Mouse (Mus musculus): ENCODE measurements around the gene Prl3d3. TPM values are rescaled to one million over a fixed set of nuclear protein-coding genes. Genes with fewer than 3 reads are reported as not detected.
"Not testable (repeated sequence)": the region's sequence is repeated elsewhere in the genome, so short reads cannot be mapped to it uniquely, and the experiment has no call there.

Gene Prl3d3
- total RNA-seq (2021), result not detected
- long read RNA-seq, experiment 1, result 0 reads
- long read RNA-seq, experiment 2, result 0 reads

DNA sequence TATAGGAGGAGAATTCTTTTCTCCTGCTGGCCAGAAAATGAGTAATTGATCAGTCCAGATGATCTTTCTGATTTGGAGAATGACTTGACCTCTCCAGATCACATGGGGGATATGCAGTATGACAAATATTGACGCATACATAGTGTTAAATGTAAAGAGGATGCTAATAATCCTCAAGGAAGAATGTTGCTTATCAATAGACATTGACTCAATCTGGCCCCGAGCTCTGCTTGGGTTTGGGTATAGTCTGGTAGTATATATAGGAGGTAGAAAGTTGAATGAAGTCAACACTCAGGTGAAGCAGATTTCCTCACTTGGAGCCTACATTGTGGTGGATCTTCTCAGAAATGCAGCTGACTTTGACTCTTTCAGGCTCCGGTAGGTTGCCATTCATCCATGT is at the start of gene Prl3d3:
Gene Prl3d3 (plus strand): TSS at position 301 of the 400 bp plus-strand sequence.
- intact Hi-C loops (cut with DNase I; ENCODE audit: low total_unique reads); DNase-seq: not testable (repeated sequence)

DNA sequence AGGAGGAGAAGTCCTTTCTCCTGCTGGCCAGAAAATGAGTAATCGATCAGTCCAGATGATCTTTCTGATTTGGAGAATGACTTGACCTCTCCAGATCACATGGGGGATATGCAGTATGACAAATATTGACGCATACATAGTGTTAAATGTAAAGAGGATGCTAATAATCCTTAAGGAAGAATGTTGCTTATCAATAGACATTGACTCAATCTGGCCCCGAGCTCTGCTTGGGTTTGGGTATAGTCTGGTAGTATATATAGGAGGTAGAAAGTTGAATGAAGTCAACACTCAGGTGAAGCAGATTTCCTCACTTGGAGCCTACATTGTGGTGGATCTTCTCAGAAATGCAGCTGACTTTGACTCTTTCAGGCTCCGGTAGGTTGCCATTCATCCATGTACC is 35.2 kb upstream of the Prl3d3 start, which contains the start of gene Prl3d2:
Gene Prl3d2 (plus strand): TSS at position 301 of the 400 bp plus-strand sequence.
- DNase-seq; intact Hi-C loops (cut with DNase I; ENCODE audit: low total_unique reads): not testable (repeated sequence)

- DNase-seq, result no peak
- intact Hi-C loops (cut with DNase I; ENCODE audit: low total_unique reads), result no loop called here
Observed at GRCm38 (mm10) chr13:27148264-27148663, 8.3 kb upstream of the Prl3d3 start.

DNA sequence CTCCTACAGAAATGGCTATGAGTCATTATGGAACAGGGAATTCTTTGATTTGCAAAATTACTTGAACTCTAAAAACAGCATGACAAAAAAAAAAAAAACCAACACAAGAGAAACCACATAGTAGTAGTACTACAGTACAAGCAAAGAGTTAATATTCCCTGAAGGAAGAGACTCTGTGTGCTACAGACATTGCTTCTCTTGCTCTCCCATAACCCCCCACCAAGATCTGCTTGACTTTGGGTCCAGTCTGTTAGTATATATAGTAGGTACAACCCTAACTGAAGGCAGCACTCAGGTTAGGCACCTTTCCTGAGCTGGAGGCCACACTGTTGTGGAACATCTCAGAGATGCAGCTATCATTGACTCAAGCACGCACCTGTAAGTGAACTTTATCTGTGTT is 39.8 kb downstream of the Prl3d3 start, which contains the start of gene Prl3c1:
Gene Prl3c1 (plus strand): TSS at position 301 of the 400 bp plus-strand sequence.
- intact Hi-C loops (cut with DNase I; ENCODE audit: low total_unique reads), result no loop called here
- DNase-seq, result no peak

Other genes starting within 250 kb of the Prl3d3 start
- not detected for gene Prl, start 99.2 kb upstream of the Prl3d3 start, total RNA-seq (2021)
- not detected for gene Prl3d1, start 62.6 kb upstream of the Prl3d3 start, total RNA-seq (2021)
- not detected for gene Prl3d2, start 35.1 kb upstream of the Prl3d3 start, total RNA-seq (2021)
- gene Prl3c1, start 39.9 kb downstream of the Prl3d3 start, total RNA-seq (2021), result not detected
- not detected for gene Prl3b1, start 85.1 kb downstream of the Prl3d3 start, total RNA-seq (2021)
- not detected for gene Prl3a1, start 102.6 kb downstream of the Prl3d3 start, total RNA-seq (2021)
- gene Prl6a1, start 155.8 kb downstream of the Prl3d3 start, total RNA-seq (2021), result not detected
- not detected for gene Prl8a2, start 188.9 kb downstream of the Prl3d3 start, total RNA-seq (2021)
- gene Prl2b1, start 234.1 kb downstream of the Prl3d3 start, total RNA-seq (2021), result not detected